20 mouse cellular contexts compared by ENCODE assay signal in the genomic region with DNA sequence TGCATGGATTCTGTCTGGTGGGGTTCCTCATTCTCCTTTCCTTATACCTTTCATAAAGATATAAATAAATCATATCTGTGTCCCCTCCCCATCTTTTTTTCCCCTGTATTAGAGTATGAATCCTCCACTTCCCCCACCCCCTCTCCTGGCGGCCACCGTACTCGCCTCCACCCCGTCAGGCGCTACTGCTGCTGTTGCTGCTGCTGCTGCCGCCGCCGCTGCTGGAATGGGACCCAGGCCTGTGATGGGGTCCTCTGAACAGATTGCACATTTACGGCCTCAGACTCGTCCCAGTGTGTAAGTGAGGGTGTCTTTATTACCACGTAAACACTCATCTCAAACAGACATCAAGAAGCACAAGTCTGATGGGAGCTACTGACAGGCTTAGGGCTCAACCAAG.
A peak's percentile ranks its signal among the peaks of the same experiment; 100 is the strongest.
DNase-seq lines count a peak whose midpoint lies in the region; ATAC-seq and TF ChIP-seq lines count a peak whose summit lies in the region.
"Had no signal": no experiment of that assay in that cellular context is flagged by ENCODE, and none has a peak within 500 bp of the region (broad histone marks: within the 10 kb centered on the region; RNA-seq: fewer than 3 reads in every experiment).

No protein-coding gene starts in this region.

- H3K4me1 ChIP-seq in midbrain, embryonic 13.5 days (replicated peaks) = peaks cover 18% of the 10 kb centered on the region
- no peaks in the 10 kb centered on the region; the same call in 1 of the 2 replicates for H3K4me1 ChIP-seq in midbrain, embryonic 16.5 days (ENCODE audit: control insufficient read depth, insufficient read depth, low read length)
- H3K4me1 ChIP-seq in thymus, adult 2 months (replicated peaks; ENCODE audit: control insufficient read depth, insufficient read depth, low read length) = peaks cover 27% of the 10 kb centered on the region

- TF ChIP-seq CTCF in thymus, adult 2 months (IDR thresholded peaks at IDR 0.05; ENCODE audit: borderline replicate concordance, control insufficient read depth, extremely low read depth, insufficient read depth, low read length, poor library complexity) = no peak

- WGBS in midbrain, embryonic 13.5 days = 94% methylated on average over 11 of the region's 11 CpGs
- WGBS in midbrain, embryonic 16.5 days = 94% methylated on average over 11 of the region's 11 CpGs
- 82% methylated on average over 11 of the region's 11 CpGs for WGBS in thymus, adult 2 months

- no peak overlapping the region for H3K4me3 ChIP-seq in midbrain, embryonic 13.5 days (replicated peaks)
- no peak overlapping the region for H3K4me3 ChIP-seq in midbrain, embryonic 16.5 days (ENCODE audit: low read depth, low read length)
- H3K4me3 ChIP-seq in thymus, adult 2 months (ENCODE audit: control insufficient read depth, insufficient read depth, low read length) = no peak overlapping the region
- H3K4me3 ChIP-seq: embryonic facial prominence, embryonic 15.5 days; erythroblast, embryonic 14.5 days; forebrain, embryonic 10.5 days; gastrocnemius, adult 2 months; hindbrain, embryonic 12.5 days had no signal

- peak; percentile 46; the same call in 1 of the 2 replicates for ATAC-seq in midbrain, embryonic 13.5 days
- no peak for ATAC-seq in midbrain, embryonic 16.5 days
- ATAC-seq: forebrain, embryonic 14.5 days had no signal

- TF ChIP-seq POLR2A in thymus, adult 2 months (IDR thresholded peaks at IDR 0.05; ENCODE audit: control insufficient read depth, extremely low read depth, insufficient read depth, low read length, poor library complexity) = no peak

- peaks cover 27% of the 10 kb centered on the region for H3K36me3 ChIP-seq in midbrain, embryonic 13.5 days
- H3K36me3 ChIP-seq in midbrain, embryonic 16.5 days (ENCODE audit: control insufficient read depth, insufficient read depth, low read length) = 0 out of 2 replicates have a peak, but pooled peaks cover 3% of the 10 kb centered on the region
- H3K36me3 ChIP-seq in thymus, adult 2 months (ENCODE audit: control insufficient read depth, insufficient read depth, low read length) = no peaks in the 10 kb centered on the region; the same call in 1 of the 2 replicates

- H3K9ac ChIP-seq in midbrain, embryonic 13.5 days (replicated peaks) = no peak overlapping the region
- H3K9ac ChIP-seq in midbrain, embryonic 16.5 days (ENCODE audit: low read depth, low read length) = no peak overlapping the region
- H3K9ac ChIP-seq: embryonic facial prominence, embryonic 15.5 days; hindbrain, embryonic 12.5 days had no signal

- no peak overlapping the region for H3K27ac ChIP-seq in midbrain, embryonic 13.5 days
- H3K27ac ChIP-seq in midbrain, embryonic 16.5 days (ENCODE audit: low read length) = no peak overlapping the region
- peak overlapping the region; percentile 85 for H3K27ac ChIP-seq in thymus, adult 2 months (ENCODE audit: control insufficient read depth, insufficient read depth, low read length)
- H3K27ac ChIP-seq: embryonic facial prominence, embryonic 15.5 days; forebrain, embryonic 10.5 days; gastrocnemius, adult 2 months; hindbrain, embryonic 12.5 days had no signal

- no peaks in the 10 kb centered on the region for H3K9me3 ChIP-seq in midbrain, embryonic 13.5 days
- no peaks in the 10 kb centered on the region for H3K9me3 ChIP-seq in midbrain, embryonic 16.5 days (replicated peaks; ENCODE audit: control insufficient read depth, low read length, poor library complexity, severe bottlenecking)
- H3K9me3 ChIP-seq: embryonic facial prominence, embryonic 15.5 days; forebrain, embryonic 10.5 days; hindbrain, embryonic 12.5 days had no signal

- H3K4me2 ChIP-seq in midbrain, embryonic 13.5 days (replicated peaks) = no peak overlapping the region
- H3K4me2 ChIP-seq in midbrain, embryonic 16.5 days (ENCODE audit: low read length) = no peak overlapping the region
- H3K4me2 ChIP-seq: embryonic facial prominence, embryonic 15.5 days; hindbrain, embryonic 12.5 days had no signal

- peak; percentile 34 for DNase-seq in thymus, adult 2 months
- DNase-seq in thymus, postnatal 14 days = peak; percentile 58
- no peak for DNase-seq in ovary, postnatal 10 days (ENCODE audit: low spot score)
- DNase-seq in T-cell, adult 2 months (ENCODE audit: low spot score) = no peak
- DNase-seq: adrenal gland, adult 8-10 months; adrenal gland, postnatal 36 days; cerebellum, adult 2 months; cerebellum, postnatal 10 days; embryo, embryonic 11 days; gastrocnemius, adult 2 months; gastrocnemius, postnatal 25 days; heart, postnatal 10 days; heart, postnatal 4 days had no signal

- no peaks in the 10 kb centered on the region for H3K27me3 ChIP-seq in midbrain, embryonic 13.5 days
- no peaks in the 10 kb centered on the region for H3K27me3 ChIP-seq in midbrain, embryonic 16.5 days (ENCODE audit: control insufficient read depth, insufficient read depth, low read depth, low read length)
- H3K27me3 ChIP-seq in thymus, adult 2 months (ENCODE audit: control insufficient read depth, insufficient read depth, low read length) = no peaks in the 10 kb centered on the region
- H3K27me3 ChIP-seq: embryonic facial prominence, embryonic 15.5 days; hindbrain, embryonic 12.5 days had no signal

Comparison
In these comparisons a context has a peak if more than half of its experiments do, and no peak if none do; other contexts are left out.
1. DNase-seq: peak in thymus, adult 2 months (single experiment) and thymus, postnatal 14 days (single experiment); none in ovary, postnatal 10 days (single experiment) and T-cell, adult 2 months (single experiment).